Mouse (Mus musculus) cerebellum, adult 2 months (tissue): Measurements from ENCODE around the gene Ces3a. TPM values are rescaled to one million over a fixed set of nuclear protein-coding genes. Genes with fewer than 3 reads are reported as not detected.

ENCODE experiments used
- DNase-seq, 2 experiments: peaks; one replicate each; pipeline ENCODE4 v3.0.0; 2021
- H3K27ac ChIP-seq: fragments of 200-500 bp; 2 replicates; pipeline ENCODE4 v1.5.1; 2012; ENCODE audit warnings: low read length, control low read depth, inconsistent platforms; ENCODE audit not compliant: insufficient read depth
- H3K27me3 ChIP-seq: fragments of 200-500 bp; 2 replicates; pipeline ENCODE4 v1.6.1; 2012; ENCODE audit warnings: inconsistent platforms, mild to moderate bottlenecking, low read length, moderate library complexity; ENCODE audit not compliant: control insufficient read depth, insufficient read depth
- H3K4me1 ChIP-seq: fragments of 200-500 bp; 2 replicates; pipeline ENCODE4 v1.6.1; 2011; ENCODE audit warnings: low read length; ENCODE audit not compliant: control insufficient read depth, insufficient read depth
- H3K4me3 ChIP-seq: fragments of 200-500 bp; replicated peaks from 2 replicates; pipeline ENCODE3; 2011; ENCODE audit warnings: mild to moderate bottlenecking, low read depth, low read length, control low read depth; ENCODE audit not compliant: insufficient read depth
- CTCF ChIP-seq: fragments of 200-500 bp; IDR thresholded peaks from 2 replicates; pipeline ENCODE4 v1.5.1; 2011; ENCODE audit warnings: low read depth, mild to moderate bottlenecking, control low read depth, low read length, moderate library complexity, borderline replicate concordance; ENCODE audit not compliant: insufficient read depth
- POLR2A ChIP-seq: fragments of 200-500 bp; IDR thresholded peaks from 2 replicates; pipeline ENCODE4 v1.6.1; 2011; ENCODE audit warnings: low read length, control low read depth, borderline replicate concordance; ENCODE audit not compliant: insufficient read depth
- WGBS: fragments of 180-500 bp; shearing (Covaris S2); methylation state at CpG from one replicate; pipeline ENCODE4 v1.1.7; 2018; 5-methylcytosine and 5-hydroxymethylcytosine counted together
- polyA plus RNA-seq: library from polyadenylated mRNA; depleted of rRNA; stranded (reverse); fragments of >200 nt; gene quantifications from 2 replicates; pipeline ENCODE4 v1.2.3, GENCODE M21; 2012; rRNA removed

The Ces3a gene
- polyA plus RNA-seq, 1 experiment: not detected

DNA sequence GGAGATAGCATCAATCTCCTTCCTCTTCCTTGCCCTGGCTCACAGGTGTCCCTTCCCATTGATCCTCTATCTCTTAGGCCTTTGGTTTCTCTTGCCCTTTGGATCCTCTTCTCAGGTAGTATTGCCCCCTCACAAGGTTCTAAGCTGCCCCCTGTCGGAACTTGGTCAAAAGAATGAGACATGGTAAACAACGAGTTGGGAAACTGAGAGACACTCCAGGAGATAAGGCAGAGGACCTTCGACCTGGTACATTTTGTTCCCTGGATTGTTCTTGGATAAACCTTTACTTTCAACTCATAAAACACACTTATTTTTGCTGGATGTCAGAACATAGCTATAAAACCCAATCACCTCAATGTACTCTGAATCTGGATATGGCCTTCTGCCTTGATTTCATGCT lies 55.8 kb downstream of the Ces3a start:
- Histone ChIP-seq H3K27me3 (no peaks in the 10 kb centered on the region), H3K4me1 (no peaks in the 10 kb centered on the region), H3K4me3 (no peak overlapping the region), H3K27ac (no peak overlapping the region)
- TF ChIP-seq POLR2A (no peak), CTCF (no peak)
- WGBS: 84% methylated on average over 3 of the region's 3 CpGs
- DNase-seq: no peak

Other genes starting within 250 kb of the Ces3a start
- gene Ces2b, start 217.0 kb upstream of the Ces3a start, polyA plus RNA-seq: 0.06 TPM in 1 of 2 replicates, not detected in the other
- not detected in 2 replicates for gene Ces2c, start 201.5 kb upstream of the Ces3a start, polyA plus RNA-seq
- 0.08 TPM in 2 replicates for gene Ces2e, start 122.3 kb upstream of the Ces3a start, polyA plus RNA-seq
- gene Ces2f, start 101.2 kb upstream of the Ces3a start, polyA plus RNA-seq: not detected in 2 replicates
- gene Ces2g, start 86.9 kb upstream of the Ces3a start, polyA plus RNA-seq: 0.10 TPM in 2 replicates
- gene Ces2h, start 47.7 kb upstream of the Ces3a start, polyA plus RNA-seq: not detected in 2 replicates
- gene Ces3b, start 35.2 kb downstream of the Ces3a start, polyA plus RNA-seq: not detected in 2 replicates
- 0.07 TPM in 1 of 2 replicates, not detected in the other for gene Ces4a, start 83.2 kb downstream of the Ces3a start, polyA plus RNA-seq
- 14.5 and 15.1 TPM in 2 replicates for gene Cbfb, start 122.1 kb downstream of the Ces3a start, polyA plus RNA-seq
- gene D230025D16Rik, start 176.5 kb downstream of the Ces3a start, polyA plus RNA-seq: 34.9 and 36.4 TPM in 2 replicates
- 5.2 and 6.3 TPM in 2 replicates for gene B3gnt9, start 206.6 kb downstream of the Ces3a start, polyA plus RNA-seq
- 10.3 and 12.1 TPM in 2 replicates for gene Tradd, start 216.0 kb downstream of the Ces3a start, polyA plus RNA-seq
- gene Fbxl8, start 216.0 kb downstream of the Ces3a start, polyA plus RNA-seq: 1.7 and 2.1 TPM in 2 replicates
- gene Hsf4, start 221.2 kb downstream of the Ces3a start, polyA plus RNA-seq: 18.4 and 24.5 TPM in 2 replicates
- gene Nol3, start 227.5 kb downstream of the Ces3a start, polyA plus RNA-seq: 8.8 and 10.4 TPM in 2 replicates
- gene 4931428F04Rik, start 241.3 kb downstream of the Ces3a start, polyA plus RNA-seq: 25.1 and 27.4 TPM in 2 replicates
- 17.0 and 20.0 TPM in 2 replicates for gene Exoc3l, start 247.5 kb downstream of the Ces3a start, polyA plus RNA-seq
- 81.6 and 91.5 TPM in 2 replicates for gene E2f4, start 249.1 kb downstream of the Ces3a start, polyA plus RNA-seq